Mouse (Mus musculus): Measurements from ENCODE around the gene Cited4. TPM values are rescaled to one million over a fixed set of nuclear protein-coding genes. Genes with fewer than 3 reads are reported as not detected.
A peak's percentile ranks its signal among the peaks of the same experiment; 100 is the strongest.

The Cited4 gene
- polyA plus RNA-seq (2015; fragmentation: Nextera tagmentation; extraction: Ambion mirVana), result 0.37 and 0.92 TPM in 2 replicates

- Histone ChIP-seq H3K36me3 (no peaks in the 10 kb centered on the region), H3K9me3 (no peaks in the 10 kb centered on the region), H3K4me2 (replicated peaks) (peak within 1 kb of the TSS; percentile 94), H3K4me1 (replicated peaks) (peaks cover 22% of the 10 kb centered on the region), H3K4me3 (replicated peaks) (peak within 1 kb of the TSS; percentile 51), H3K27me3 (peaks cover 51% of the 10 kb centered on the region), H3K27ac (no peak within 1 kb of the TSS), H3K9ac (replicated peaks) (peak within 1 kb of the TSS; percentile 65)
- ATAC-seq, result peak; percentile 88
- WGBS, result 2% methylated on average over 49 of the region's 50 CpGs
These were observed at the start of gene Cited4 for GRCm38 (mm10) chr4:120666358-120667024. Cited4 (plus strand) TSS chr4:120666572.

- no peak overlapping the region for H3K27ac ChIP-seq
- no peak overlapping the region for H3K9ac ChIP-seq (replicated peaks)
- WGBS, result 87% methylated on average over 6 of the region's 6 CpGs
- H3K9me3 ChIP-seq, result no peaks in the 10 kb centered on the region
- no peaks in the 10 kb centered on the region for H3K4me1 ChIP-seq (replicated peaks)
- H3K27me3 ChIP-seq, result no peaks in the 10 kb centered on the region
- no peak for ATAC-seq
- no peak overlapping the region for H3K4me2 ChIP-seq (replicated peaks)
- no peak overlapping the region for H3K4me3 ChIP-seq (replicated peaks)
- no peaks in the 10 kb centered on the region for H3K36me3 ChIP-seq
These were observed 38.6 kb upstream of the Cited4 start for GRCm38 (mm10) chr4:120627728-120628127.

GRCm38 (mm10) chr4:120630218-120630931 is 36.0 kb upstream of the Cited4 start:
- H3K27me3 ChIP-seq, result no peaks in the 10 kb centered on the region
- no peak overlapping the region for H3K4me2 ChIP-seq (replicated peaks)
- no peak for ATAC-seq
- H3K9me3 ChIP-seq, result no peaks in the 10 kb centered on the region
- H3K27ac ChIP-seq, result no peak overlapping the region
- no peaks in the 10 kb centered on the region for H3K36me3 ChIP-seq
- H3K4me1 ChIP-seq (replicated peaks), result no peaks in the 10 kb centered on the region
- no peak overlapping the region for H3K4me3 ChIP-seq (replicated peaks)
- 77% methylated on average over 8 of the region's 8 CpGs for WGBS
- H3K9ac ChIP-seq (replicated peaks), result no peak overlapping the region

GRCm38 (mm10) chr4:120631828-120632227 is 34.5 kb upstream of the Cited4 start:
- H3K27me3 ChIP-seq, result no peaks in the 10 kb centered on the region
- no peaks in the 10 kb centered on the region for H3K36me3 ChIP-seq

GRCm38 (mm10) chr4:120635351-120635750 is 31.0 kb upstream of the Cited4 start:
- ATAC-seq, result no peak
- H3K4me1 ChIP-seq (replicated peaks), result no peaks in the 10 kb centered on the region
- no peak overlapping the region for H3K4me2 ChIP-seq (replicated peaks)
- H3K4me3 ChIP-seq (replicated peaks), result no peak overlapping the region
- no peak overlapping the region for H3K9ac ChIP-seq (replicated peaks)
- no peaks in the 10 kb centered on the region for H3K36me3 ChIP-seq
- no peaks in the 10 kb centered on the region for H3K27me3 ChIP-seq
- WGBS, result 80% methylated on average over 2 of the region's 2 CpGs
- no peaks in the 10 kb centered on the region for H3K9me3 ChIP-seq
- H3K27ac ChIP-seq, result no peak overlapping the region

More at GRCm38 (mm10) chr4:120631828-120632227, 34.5 kb upstream of the Cited4 start:
- Histone ChIP-seq H3K9me3 (no peaks in the 10 kb centered on the region), H3K27ac (no peak overlapping the region), H3K4me2 (replicated peaks) (no peak overlapping the region), H3K4me1 (replicated peaks) (no peaks in the 10 kb centered on the region), H3K4me3 (replicated peaks) (no peak overlapping the region), H3K9ac (replicated peaks) (no peak overlapping the region)
- WGBS, result 78% methylated on average over 6 of the region's 6 CpGs
- no peak for ATAC-seq

- 94% methylated on average over 6 of the region's 6 CpGs for WGBS
- no peak overlapping the region for H3K9ac ChIP-seq (replicated peaks)
- no peaks in the 10 kb centered on the region for H3K4me1 ChIP-seq (replicated peaks)
- H3K9me3 ChIP-seq, result no peaks in the 10 kb centered on the region
- H3K36me3 ChIP-seq, result no peaks in the 10 kb centered on the region
- H3K27ac ChIP-seq, result no peak overlapping the region
- no peak overlapping the region for H3K4me2 ChIP-seq (replicated peaks)
- no peaks in the 10 kb centered on the region; the same call in 1 of the 2 replicates for H3K27me3 ChIP-seq
- no peak overlapping the region for H3K4me3 ChIP-seq (replicated peaks)
- ATAC-seq, result no peak
These were observed 24.4 kb upstream of the Cited4 start for GRCm38 (mm10) chr4:120641946-120642345.

- 88% methylated on average over 3 of the region's 3 CpGs for WGBS
- ATAC-seq, result no peak
- Histone ChIP-seq H3K27me3 (peaks cover 16% of the 10 kb centered on the region), H3K9me3 (no peaks in the 10 kb centered on the region), H3K4me1 (replicated peaks) (no peaks in the 10 kb centered on the region), H3K4me2 (replicated peaks) (no peak overlapping the region), H3K27ac (no peak overlapping the region), H3K9ac (replicated peaks) (no peak overlapping the region), H3K4me3 (replicated peaks) (no peak overlapping the region), H3K36me3 (no peaks in the 10 kb centered on the region)
These were observed 22.5 kb upstream of the Cited4 start for GRCm38 (mm10) chr4:120643899-120644298.

- 3% methylated on average over 55 of the region's 55 CpGs for WGBS
- no peaks in the 10 kb centered on the region for H3K36me3 ChIP-seq
- no peaks in the 10 kb centered on the region for H3K9me3 ChIP-seq
- no peak overlapping the region for H3K27ac ChIP-seq
- peak overlapping the region; percentile 94 for H3K4me2 ChIP-seq (replicated peaks)
- H3K4me3 ChIP-seq (replicated peaks), result peak overlapping the region; percentile 53
- peaks cover 46% of the 10 kb centered on the region for H3K27me3 ChIP-seq
- peaks cover 11% of the 10 kb centered on the region for H3K4me1 ChIP-seq (replicated peaks)
- ATAC-seq, result peak; percentile 85
- H3K9ac ChIP-seq (replicated peaks), result peak overlapping the region; percentile 73
These were observed 16.8 kb upstream of the Cited4 start for GRCm38 (mm10) chr4:120649369-120650207.

- Histone ChIP-seq H3K27ac (no peak overlapping the region), H3K9me3 (no peaks in the 10 kb centered on the region), H3K27me3 (peaks cover 47% of the 10 kb centered on the region), H3K9ac (replicated peaks) (peak overlapping the region; percentile 73), H3K4me3 (replicated peaks) (peak overlapping the region; percentile 53), H3K4me1 (replicated peaks) (peaks cover 11% of the 10 kb centered on the region), H3K36me3 (no peaks in the 10 kb centered on the region), H3K4me2 (replicated peaks) (peak overlapping the region; percentile 94)
- WGBS, result 26% methylated on average over 7 of the region's 7 CpGs
- peak; percentile 55 for ATAC-seq
These were observed 16.2 kb upstream of the Cited4 start for GRCm38 (mm10) chr4:120650208-120650592.

GRCm38 (mm10) chr4:120655898-120656297 is 10.5 kb upstream of the Cited4 start:
- H3K9ac ChIP-seq (replicated peaks), result no peak overlapping the region
- H3K27ac ChIP-seq, result no peak overlapping the region
- no peak overlapping the region for H3K4me2 ChIP-seq (replicated peaks)
- H3K4me1 ChIP-seq (replicated peaks), result no peaks in the 10 kb centered on the region
- 80% methylated on average over 8 of the region's 8 CpGs for WGBS
- H3K27me3 ChIP-seq, result peaks cover 14% of the 10 kb centered on the region
- H3K36me3 ChIP-seq, result no peaks in the 10 kb centered on the region
- no peak overlapping the region for H3K4me3 ChIP-seq (replicated peaks)
- no peak for ATAC-seq
- no peaks in the 10 kb centered on the region for H3K9me3 ChIP-seq

GRCm38 (mm10) chr4:120660485-120660884 is 5.9 kb upstream of the Cited4 start:
- H3K4me1 ChIP-seq (replicated peaks), result no peaks in the 10 kb centered on the region
- no peak overlapping the region for H3K4me3 ChIP-seq (replicated peaks)
- H3K27ac ChIP-seq, result no peak overlapping the region
- no peaks in the 10 kb centered on the region for H3K36me3 ChIP-seq
- H3K27me3 ChIP-seq, result peaks cover 12% of the 10 kb centered on the region; the same call in 1 of the 2 replicates
- no peak overlapping the region for H3K9ac ChIP-seq (replicated peaks)
- WGBS, result 79% methylated on average over 4 of the region's 4 CpGs
- H3K9me3 ChIP-seq, result no peaks in the 10 kb centered on the region
- H3K4me2 ChIP-seq (replicated peaks), result no peak overlapping the region
- no peak for ATAC-seq

GRCm38 (mm10) chr4:120664601-120665000 is 1.8 kb upstream of the Cited4 start:
- Histone ChIP-seq H3K4me3 (replicated peaks) (no peak overlapping the region), H3K36me3 (no peaks in the 10 kb centered on the region), H3K27me3 (peaks cover 48% of the 10 kb centered on the region), H3K4me2 (replicated peaks) (no peak overlapping the region), H3K4me1 (replicated peaks) (peaks cover 22% of the 10 kb centered on the region), H3K9me3 (no peaks in the 10 kb centered on the region), H3K9ac (replicated peaks) (no peak overlapping the region), H3K27ac (no peak overlapping the region)
- WGBS, result 79% methylated on average over 2 of the region's 2 CpGs
- ATAC-seq, result no peak

Measured in midbrain, embryonic 13.5 days (tissue).